Mouse (Mus musculus) spleen, adult 2 months (tissue): ENCODE measurements around the gene Hsph1. TPM values are rescaled to one million over a fixed set of nuclear protein-coding genes. Genes with fewer than 3 reads are reported as not detected.

Experiments
- DNase-seq, 2 experiments: peaks; one replicate each; pipeline versions ENCODE4 v3.0.0 to v3.0.0-alpha.2; 2012 to 2021; ENCODE audit warnings: low spot score in 2 of 2, low read depth in 1 of 2
- H3K27ac ChIP-seq: fragments of 200-500 bp; 2 replicates; pipeline ENCODE4 v1.5.1; 2012; ENCODE audit warnings: low read length, inconsistent platforms; ENCODE audit not compliant: insufficient read depth
- H3K27me3 ChIP-seq: fragments of 200-500 bp; 2 replicates; pipeline ENCODE4 v1.6.1; 2012; ENCODE audit warnings: mild to moderate bottlenecking, moderate library complexity, low read length, inconsistent platforms; ENCODE audit not compliant: control insufficient read depth, insufficient read depth
- H3K36me3 ChIP-seq: fragments of 200-500 bp; 2 replicates; pipeline ENCODE4 v1.6.1; 2012; ENCODE audit warnings: mild to moderate bottlenecking, low read length, inconsistent platforms; ENCODE audit not compliant: control insufficient read depth, insufficient read depth
- H3K4me1 ChIP-seq: fragments of 200-500 bp; 2 replicates; pipeline ENCODE4 v1.6.1; 2011; ENCODE audit warnings: inconsistent platforms; ENCODE audit not compliant: control insufficient read depth, insufficient read depth, insufficient read length
- H3K4me3 ChIP-seq: fragments of 200-500 bp; 2 replicates; pipeline ENCODE4 v1.5.1; 2011; ENCODE audit warnings: mild to moderate bottlenecking, inconsistent platforms; ENCODE audit not compliant: insufficient read depth, insufficient read length; ENCODE audit errors: extremely low read depth
- CTCF ChIP-seq: fragments of 200-500 bp; IDR thresholded peaks from 2 replicates; pipeline ENCODE4 v1.5.1; 2011; ENCODE audit warnings: mild to moderate bottlenecking, inconsistent platforms; ENCODE audit not compliant: insufficient read depth, insufficient read length, insufficient replicate concordance; ENCODE audit errors: extremely low read depth
- POLR2A ChIP-seq: fragments of 200-500 bp; IDR thresholded peaks from 2 replicates; pipeline ENCODE4 v1.6.1; 2011; ENCODE audit warnings: low read depth, low read length, inconsistent platforms
- WGBS: fragments of 180-500 bp; shearing (Covaris S2); methylation state at CpG from one replicate; pipeline ENCODE4 v1.1.7; 2018; 5-methylcytosine and 5-hydroxymethylcytosine counted together
- polyA plus RNA-seq: library from polyadenylated mRNA; depleted of rRNA; stranded (reverse); fragments of >200 nt; gene quantifications from 2 replicates; pipeline ENCODE4 v1.2.3, GENCODE M21; 2012

Gene Hsph1
- polyA plus RNA-seq, 1 experiment: 9.5 TPM

- Histone ChIP-seq H3K4me1 (peaks cover 8% of the 10 kb centered on the region; the same call in 1 of the 2 replicates), H3K4me3 (no peak overlapping the region), H3K27me3 (no peaks in the 10 kb centered on the region; the same call in 1 of the 2 replicates), H3K27ac (no peak overlapping the region), H3K36me3 (no peaks in the 10 kb centered on the region)
- WGBS: 81% methylated on average over 3 of the region's 3 CpGs
- no peak for DNase-seq
- no peak for TF ChIP-seq POLR2A
- TF ChIP-seq CTCF: no peak
Observed at GRCm38 (mm10) chr5:149677196-149677595, 41.0 kb upstream of the Hsph1 start.

- Histone ChIP-seq H3K4me1 (no peaks in the 10 kb centered on the region), H3K4me3 (no peak overlapping the region), H3K36me3 (no peaks in the 10 kb centered on the region), H3K27ac (no peak overlapping the region), H3K27me3 (no peaks in the 10 kb centered on the region)
- TF ChIP-seq CTCF (no peak), POLR2A (no peak)
- WGBS: 86% methylated on average over 5 of the region's 5 CpGs
- DNase-seq: no peak
Observed at GRCm38 (mm10) chr5:149663417-149663816, 27.2 kb upstream of the Hsph1 start.

GRCm38 (mm10) chr5:149662980-149663379, 26.8 kb upstream of the Hsph1 start:
- Histone ChIP-seq H3K4me1 (no peaks in the 10 kb centered on the region), H3K27ac (no peak overlapping the region), H3K4me3 (no peak overlapping the region), H3K36me3 (no peaks in the 10 kb centered on the region), H3K27me3 (no peaks in the 10 kb centered on the region)
- TF ChIP-seq CTCF: no peak
- TF ChIP-seq POLR2A: no peak
- DNase-seq: no peak
- WGBS: 94% methylated on average over 6 of the region's 6 CpGs

DNA sequence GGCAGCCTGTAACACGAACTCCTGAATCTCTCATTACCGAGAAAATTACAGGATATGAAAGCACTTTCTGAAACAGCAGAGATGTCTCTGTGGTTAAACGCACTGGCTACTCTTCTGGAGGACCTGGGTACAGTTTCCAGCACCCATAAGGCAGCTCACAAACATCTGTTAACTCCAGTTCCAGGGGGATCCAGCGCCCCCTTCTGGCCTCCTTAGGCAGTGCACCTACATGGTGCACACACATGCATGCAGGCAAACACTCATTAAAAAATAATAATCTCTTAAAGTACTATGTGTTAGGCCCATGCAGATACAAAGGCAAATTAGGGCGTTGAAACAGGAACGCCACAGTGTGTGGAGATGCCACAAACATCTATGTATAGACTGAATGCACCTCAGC, 25.3 kb upstream of the Hsph1 start:
- H3K27ac ChIP-seq: no peak overlapping the region
- 89% methylated on average over 6 of the region's 6 CpGs for WGBS
- no peaks in the 10 kb centered on the region for H3K27me3 ChIP-seq
- H3K4me1 ChIP-seq: no peaks in the 10 kb centered on the region
- H3K36me3 ChIP-seq: no peaks in the 10 kb centered on the region
- DNase-seq: no peak
- H3K4me3 ChIP-seq: no peak overlapping the region
- no peak for TF ChIP-seq POLR2A
- no peak for TF ChIP-seq CTCF

GRCm38 (mm10) chr5:149659414-149659780, 23.2 kb upstream of the Hsph1 start:
- Histone ChIP-seq H3K27ac (no peak overlapping the region), H3K4me3 (no peak overlapping the region), H3K4me1 (no peaks in the 10 kb centered on the region), H3K36me3 (no peaks in the 10 kb centered on the region), H3K27me3 (no peaks in the 10 kb centered on the region)
- 50% methylated on average over 9 of the region's 9 CpGs for WGBS
- TF ChIP-seq CTCF: no peak
- TF ChIP-seq POLR2A: no peak
- DNase-seq: no peak

- no peak for TF ChIP-seq POLR2A
- no peak for TF ChIP-seq CTCF
- no peak overlapping the region for H3K27ac ChIP-seq
- H3K36me3 ChIP-seq: no peaks in the 10 kb centered on the region
- H3K27me3 ChIP-seq: no peaks in the 10 kb centered on the region
- 60% methylated on average over 9 of the region's 9 CpGs for WGBS
- no peak for DNase-seq
- H3K4me1 ChIP-seq: no peaks in the 10 kb centered on the region
- H3K4me3 ChIP-seq: no peak overlapping the region
Observed at GRCm38 (mm10) chr5:149658741-149659413, 22.7 kb upstream of the Hsph1 start.

DNA sequence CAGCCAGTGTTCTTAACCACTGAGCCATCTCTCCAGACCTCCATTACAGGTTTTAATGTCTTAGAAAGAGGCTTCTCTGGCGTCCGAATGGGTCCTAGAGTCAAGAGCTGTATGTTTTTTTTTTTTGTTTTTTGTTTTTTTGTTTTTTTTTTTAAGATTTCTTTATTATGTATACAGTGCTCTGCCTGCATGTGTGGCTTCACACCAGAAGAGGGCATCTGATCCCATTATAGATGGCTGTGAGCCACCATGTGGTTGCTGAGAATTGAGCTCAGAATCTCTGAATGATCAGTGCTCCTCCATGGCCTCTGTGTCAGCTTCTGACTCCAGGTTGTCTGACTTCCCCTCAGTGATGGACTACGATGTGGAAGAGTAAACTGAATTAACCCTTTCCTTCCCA, 21.8 kb upstream of the Hsph1 start:
- TF ChIP-seq POLR2A (no peak), CTCF (no peak)
- H3K27ac ChIP-seq: no peak overlapping the region
- no peaks in the 10 kb centered on the region for H3K27me3 ChIP-seq
- no peaks in the 10 kb centered on the region for H3K36me3 ChIP-seq
- 63% methylated on average over 3 of the region's 3 CpGs for WGBS
- H3K4me3 ChIP-seq: no peak overlapping the region
- DNase-seq: no peak
- no peaks in the 10 kb centered on the region for H3K4me1 ChIP-seq

DNA sequence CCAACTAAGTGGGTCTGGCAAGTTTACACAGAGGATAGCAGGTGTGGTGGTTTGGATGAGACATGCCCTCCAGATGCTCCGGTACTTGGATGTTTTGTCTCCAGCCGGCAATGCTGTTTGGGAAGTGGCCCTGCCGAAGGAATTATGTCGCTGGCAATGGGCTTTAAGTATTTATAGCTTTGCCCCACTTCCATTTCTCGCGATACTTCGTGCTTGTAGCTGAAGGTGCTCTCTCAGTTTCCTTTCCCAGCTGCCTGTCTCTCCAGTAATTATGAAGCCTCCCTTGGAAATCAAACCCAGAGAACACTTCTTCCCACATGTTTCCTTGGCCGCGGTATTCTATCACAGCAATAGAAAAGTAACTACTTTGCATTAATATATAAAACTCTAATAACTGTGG, 19.5 kb upstream of the Hsph1 start:
- H3K27ac ChIP-seq: no peak overlapping the region
- H3K4me1 ChIP-seq: no peaks in the 10 kb centered on the region
- no peaks in the 10 kb centered on the region for H3K36me3 ChIP-seq
- 94% methylated on average over 9 of the region's 9 CpGs for WGBS
- no peak for DNase-seq
- H3K4me3 ChIP-seq: no peak overlapping the region
- no peaks in the 10 kb centered on the region for H3K27me3 ChIP-seq
- TF ChIP-seq POLR2A (no peak), CTCF (no peak)
